Mouse (Mus musculus): ENCODE measurements around the gene Pdlim4. TPM values are rescaled to one million over a fixed set of nuclear protein-coding genes. Genes with fewer than 3 reads are reported as not detected.
A peak's percentile ranks its signal among the peaks of the same experiment; 100 is the strongest.

Pdlim4 gene
- polyA plus RNA-seq, 1 experiment, result 53.3 TPM

GRCm38 (mm10) chr11:54058056-54058617 lies 10.7 kb downstream of the Pdlim4 start:
- TF ChIP-seq CTCF (IDR thresholded peaks at IDR 0.05; ENCODE audit: extremely low read depth, insufficient read depth, insufficient read length, insufficient replicate concordance) (no peak), POLR2A (IDR thresholded peaks at IDR 0.05; ENCODE audit: low read depth, low read length) (no peak)
- 89% methylated on average over 10 of the region's 10 CpGs for WGBS
- H3K27me3 ChIP-seq (ENCODE audit: control insufficient read depth, insufficient read depth, low read length), result no peaks in the 10 kb centered on the region
- no peaks in the 10 kb centered on the region for H3K4me1 ChIP-seq (ENCODE audit: control insufficient read depth, insufficient read depth, insufficient read length)
- no peak for DNase-seq (ENCODE audit: low read depth in 1 of 2, low spot score in 2 of 2)
- H3K4me3 ChIP-seq (ENCODE audit: extremely low read depth, insufficient read depth, insufficient read length), result no peak overlapping the region
- H3K36me3 ChIP-seq (ENCODE audit: control insufficient read depth, insufficient read depth, low read length), result no peaks in the 10 kb centered on the region
- H3K27ac ChIP-seq (ENCODE audit: insufficient read depth, low read length), result no peak overlapping the region

DNA sequence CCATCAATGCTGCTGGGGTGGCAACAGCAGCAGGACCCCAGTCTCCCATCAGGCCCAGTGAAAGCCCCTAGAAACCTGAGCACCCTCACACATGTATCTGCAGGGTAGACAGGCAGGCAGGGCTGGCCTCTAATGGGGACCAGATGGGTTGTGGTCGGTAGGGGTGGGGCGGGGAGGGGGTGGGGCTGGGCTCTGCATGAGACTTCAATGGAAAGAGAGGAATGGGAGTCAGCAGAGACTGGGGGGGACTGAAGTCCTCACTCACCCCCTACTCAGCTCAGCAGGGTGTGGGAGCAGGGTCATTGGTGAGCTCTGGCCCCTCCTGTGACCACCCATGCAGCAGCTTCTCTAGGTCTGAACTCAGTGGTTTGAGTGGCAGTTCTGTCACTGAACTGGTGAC lies 11.4 kb downstream of the Pdlim4 start:
- no peaks in the 10 kb centered on the region for H3K36me3 ChIP-seq (ENCODE audit: control insufficient read depth, insufficient read depth, low read length)
- no peak overlapping the region for H3K27ac ChIP-seq (ENCODE audit: insufficient read depth, low read length)
- no peak for DNase-seq (ENCODE audit: low read depth in 1 of 2, low spot score in 2 of 2)
- H3K4me1 ChIP-seq (ENCODE audit: control insufficient read depth, insufficient read depth, insufficient read length), result no peaks in the 10 kb centered on the region
- TF ChIP-seq CTCF (IDR thresholded peaks at IDR 0.05; ENCODE audit: extremely low read depth, insufficient read depth, insufficient read length, insufficient replicate concordance) (no peak), POLR2A (IDR thresholded peaks at IDR 0.05; ENCODE audit: low read depth, low read length) (no peak)
- H3K4me3 ChIP-seq (ENCODE audit: extremely low read depth, insufficient read depth, insufficient read length), result no peak overlapping the region
- WGBS, result 84% methylated on average over 2 of the region's 2 CpGs
- H3K27me3 ChIP-seq (ENCODE audit: control insufficient read depth, insufficient read depth, low read length), result no peaks in the 10 kb centered on the region

DNA sequence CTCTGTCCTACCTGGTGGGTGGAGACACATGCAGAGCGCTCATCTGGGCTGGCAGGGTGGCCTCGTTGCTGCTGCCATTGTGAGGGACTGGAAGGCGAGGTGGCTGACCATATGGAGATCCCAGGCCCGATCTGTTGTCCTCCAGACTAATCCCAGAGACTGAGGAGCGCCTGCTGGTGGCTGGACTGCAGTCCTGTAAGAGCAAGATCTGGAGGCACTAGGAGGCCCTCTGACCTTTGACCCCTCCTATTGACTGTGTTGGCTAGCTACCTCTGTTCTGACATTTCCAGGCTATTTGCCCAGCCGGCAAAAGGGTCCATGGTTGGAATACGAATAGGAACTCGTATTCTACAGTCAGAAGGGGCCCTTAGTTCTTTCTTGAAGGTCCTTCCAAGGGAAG lies 12.7 kb downstream of the Pdlim4 start:
- no peak for DNase-seq (ENCODE audit: low read depth in 1 of 2, low spot score in 2 of 2)
- Histone ChIP-seq H3K27ac (ENCODE audit: insufficient read depth, low read length) (no peak overlapping the region), H3K4me3 (ENCODE audit: extremely low read depth, insufficient read depth, insufficient read length) (no peak overlapping the region), H3K27me3 (ENCODE audit: control insufficient read depth, insufficient read depth, low read length) (no peaks in the 10 kb centered on the region), H3K36me3 (ENCODE audit: control insufficient read depth, insufficient read depth, low read length) (no peaks in the 10 kb centered on the region), H3K4me1 (ENCODE audit: control insufficient read depth, insufficient read depth, insufficient read length) (no peaks in the 10 kb centered on the region)
- WGBS, result 85% methylated on average over 8 of the region's 8 CpGs
- TF ChIP-seq POLR2A (IDR thresholded peaks at IDR 0.05; ENCODE audit: low read depth, low read length) (no peak), CTCF (IDR thresholded peaks at IDR 0.05; ENCODE audit: extremely low read depth, insufficient read depth, insufficient read length, insufficient replicate concordance) (no peak)

DNA sequence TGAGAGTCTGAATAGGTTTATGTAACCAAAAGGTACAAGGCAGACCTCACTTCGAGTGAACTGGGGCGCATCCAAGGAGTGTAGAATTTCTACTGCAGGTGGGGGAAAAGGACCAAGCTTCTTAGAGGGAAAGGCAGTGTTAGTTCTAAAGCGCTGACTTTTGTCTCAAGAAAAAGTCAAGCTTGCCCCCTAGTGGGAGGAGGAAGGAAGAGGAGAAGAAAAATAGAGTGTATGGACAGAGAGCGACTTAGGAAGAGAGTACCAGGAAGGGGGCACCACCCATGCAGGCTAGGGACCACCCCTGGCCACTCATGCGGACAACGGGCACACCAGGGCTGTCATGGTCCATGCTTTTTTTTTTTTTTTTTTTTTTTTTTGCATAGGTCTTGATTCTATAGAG lies 14.6 kb downstream of the Pdlim4 start:
- Histone ChIP-seq H3K27me3 (ENCODE audit: control insufficient read depth, insufficient read depth, low read length) (no peaks in the 10 kb centered on the region), H3K27ac (ENCODE audit: insufficient read depth, low read length) (no peak overlapping the region), H3K4me1 (ENCODE audit: control insufficient read depth, insufficient read depth, insufficient read length) (no peaks in the 10 kb centered on the region), H3K36me3 (ENCODE audit: control insufficient read depth, insufficient read depth, low read length) (no peaks in the 10 kb centered on the region), H3K4me3 (ENCODE audit: extremely low read depth, insufficient read depth, insufficient read length) (no peak overlapping the region)
- DNase-seq (ENCODE audit: low read depth in 1 of 2, low spot score in 2 of 2), result peak in 1 of 2 experiments; percentile 8
- peak; percentile 17; the same call in 1 of the 2 replicates for TF ChIP-seq CTCF (IDR thresholded peaks at IDR 0.05; ENCODE audit: extremely low read depth, insufficient read depth, insufficient read length, insufficient replicate concordance)
- TF ChIP-seq POLR2A (IDR thresholded peaks at IDR 0.05; ENCODE audit: low read depth, low read length), result no peak
- WGBS, result 14% methylated on average over 6 of the region's 6 CpGs

- DNase-seq (ENCODE audit: low read depth in 1 of 2, low spot score in 2 of 2), result no peak
- WGBS, result 46% methylated on average over 7 of the region's 7 CpGs
- no peak for TF ChIP-seq POLR2A (IDR thresholded peaks at IDR 0.05; ENCODE audit: low read depth, low read length)
- TF ChIP-seq CTCF (IDR thresholded peaks at IDR 0.05; ENCODE audit: extremely low read depth, insufficient read depth, insufficient read length, insufficient replicate concordance), result no peak
- Histone ChIP-seq H3K4me3 (ENCODE audit: extremely low read depth, insufficient read depth, insufficient read length) (no peak overlapping the region), H3K4me1 (ENCODE audit: control insufficient read depth, insufficient read depth, insufficient read length) (no peaks in the 10 kb centered on the region), H3K36me3 (ENCODE audit: control insufficient read depth, insufficient read depth, low read length) (no peaks in the 10 kb centered on the region), H3K27me3 (ENCODE audit: control insufficient read depth, insufficient read depth, low read length) (no peaks in the 10 kb centered on the region), H3K27ac (ENCODE audit: insufficient read depth, low read length) (no peak overlapping the region)
Observed at GRCm38 (mm10) chr11:54053090-54053489, 15.7 kb downstream of the Pdlim4 start.

GRCm38 (mm10) chr11:54052128-54052527 lies 16.7 kb downstream of the Pdlim4 start:
- WGBS, result 94% methylated on average over 5 of the region's 5 CpGs
- Histone ChIP-seq H3K4me1 (ENCODE audit: control insufficient read depth, insufficient read depth, insufficient read length) (no peaks in the 10 kb centered on the region), H3K27me3 (ENCODE audit: control insufficient read depth, insufficient read depth, low read length) (no peaks in the 10 kb centered on the region), H3K4me3 (ENCODE audit: extremely low read depth, insufficient read depth, insufficient read length) (no peak overlapping the region), H3K27ac (ENCODE audit: insufficient read depth, low read length) (no peak overlapping the region), H3K36me3 (ENCODE audit: control insufficient read depth, insufficient read depth, low read length) (no peaks in the 10 kb centered on the region)
- TF ChIP-seq POLR2A (IDR thresholded peaks at IDR 0.05; ENCODE audit: low read depth, low read length), result no peak
- TF ChIP-seq CTCF (IDR thresholded peaks at IDR 0.05; ENCODE audit: extremely low read depth, insufficient read depth, insufficient read length, insufficient replicate concordance), result no peak
- DNase-seq (ENCODE audit: low read depth in 1 of 2, low spot score in 2 of 2), result no peak

GRCm38 (mm10) chr11:54051161-54051560 lies 17.7 kb downstream of the Pdlim4 start:
- no peaks in the 10 kb centered on the region for H3K4me1 ChIP-seq (ENCODE audit: control insufficient read depth, insufficient read depth, insufficient read length)
- H3K4me3 ChIP-seq (ENCODE audit: extremely low read depth, insufficient read depth, insufficient read length), result no peak overlapping the region
- no peak for DNase-seq (ENCODE audit: low read depth in 1 of 2, low spot score in 2 of 2)
- TF ChIP-seq POLR2A (IDR thresholded peaks at IDR 0.05; ENCODE audit: low read depth, low read length) (no peak), CTCF (IDR thresholded peaks at IDR 0.05; ENCODE audit: extremely low read depth, insufficient read depth, insufficient read length, insufficient replicate concordance) (no peak)
- no peaks in the 10 kb centered on the region for H3K27me3 ChIP-seq (ENCODE audit: control insufficient read depth, insufficient read depth, low read length)
- 87% methylated on average over 7 of the region's 7 CpGs for WGBS
- no peak overlapping the region for H3K27ac ChIP-seq (ENCODE audit: insufficient read depth, low read length)
- H3K36me3 ChIP-seq (ENCODE audit: control insufficient read depth, insufficient read depth, low read length), result no peaks in the 10 kb centered on the region

Data from spleen, adult 2 months (tissue).